Mouse (Mus musculus) gastrocnemius, adult 18-20 months (tissue): ENCODE measurements at regions not wholly inside any gene's neighbourhood (a gene's known extent, or its start where the extent isn't known, plus 50 kb on each side); places are given as distances from the start of the nearest gene placed in this dataset.

ENCODE experiments used
- DNase-seq: peaks from one replicate; pipeline ENCODE4 v3.0.0; 2021; ENCODE audit warnings: low spot score

DNA sequence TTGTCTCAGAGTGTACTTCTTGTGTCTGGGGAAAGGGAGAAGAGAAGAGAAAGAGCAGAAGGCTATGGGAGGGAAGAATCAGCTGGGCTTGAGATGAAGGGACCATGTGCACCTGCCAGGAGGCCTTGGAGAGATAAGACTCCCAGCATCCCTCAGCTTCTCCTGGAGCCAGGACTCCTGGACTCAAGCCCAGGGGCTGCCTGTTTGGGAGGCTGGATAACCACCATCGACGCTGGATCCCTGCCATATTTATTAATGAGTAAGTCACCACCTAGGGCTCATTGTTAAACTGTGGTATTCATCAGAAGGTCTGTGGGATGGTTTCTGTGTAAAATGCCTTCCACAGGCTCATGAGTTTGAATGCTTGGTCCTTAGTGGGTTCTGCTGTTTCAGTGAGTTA lies 240.7 kb downstream of the Rps15a start:
- no peak for DNase-seq

DNA sequence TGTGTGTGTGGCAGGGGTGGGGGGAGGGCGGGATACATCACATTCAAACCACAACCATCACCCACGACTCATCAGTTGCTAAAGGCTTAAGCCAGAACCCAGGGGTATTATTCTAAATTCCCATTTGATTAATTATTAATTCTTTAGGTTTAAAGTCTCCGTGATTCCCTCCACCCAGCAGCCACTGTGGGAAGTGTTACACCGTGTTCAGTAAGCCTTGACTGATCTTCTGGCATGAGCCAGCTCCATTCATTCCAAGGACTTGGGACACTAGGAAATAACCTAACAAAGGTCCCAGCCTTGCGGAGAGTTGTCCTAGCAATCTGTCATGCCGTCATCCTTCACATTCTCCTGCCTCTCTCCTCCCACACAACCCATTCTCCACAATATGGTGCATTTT lies 256.6 kb downstream of the Rps15a start:
- no peak for DNase-seq

GRCm38 (mm10) chr7:117855955-117856354 lies 260.0 kb downstream of the Rps15a start:
- no peak for DNase-seq

DNA sequence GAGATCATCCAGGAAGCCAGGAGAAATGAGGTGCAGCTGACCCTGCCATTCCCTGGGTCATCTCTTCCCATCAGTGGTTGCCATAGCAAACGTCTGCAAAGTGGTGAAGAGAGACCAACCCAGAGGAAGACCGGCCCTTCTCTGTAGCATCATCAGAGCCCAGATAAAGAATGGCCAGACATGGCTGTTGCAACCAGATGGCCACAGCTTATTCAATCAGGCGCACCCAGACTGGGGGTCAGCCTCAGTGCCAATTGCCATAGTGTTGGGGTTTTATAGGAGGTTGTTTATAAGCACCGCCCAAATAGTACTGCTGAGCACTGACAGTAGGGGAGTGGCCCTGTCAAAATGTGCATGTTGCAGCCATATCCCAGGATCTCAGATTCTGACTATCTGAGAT lies 262.3 kb downstream of the Rps15a start:
- no peak for DNase-seq

DNA sequence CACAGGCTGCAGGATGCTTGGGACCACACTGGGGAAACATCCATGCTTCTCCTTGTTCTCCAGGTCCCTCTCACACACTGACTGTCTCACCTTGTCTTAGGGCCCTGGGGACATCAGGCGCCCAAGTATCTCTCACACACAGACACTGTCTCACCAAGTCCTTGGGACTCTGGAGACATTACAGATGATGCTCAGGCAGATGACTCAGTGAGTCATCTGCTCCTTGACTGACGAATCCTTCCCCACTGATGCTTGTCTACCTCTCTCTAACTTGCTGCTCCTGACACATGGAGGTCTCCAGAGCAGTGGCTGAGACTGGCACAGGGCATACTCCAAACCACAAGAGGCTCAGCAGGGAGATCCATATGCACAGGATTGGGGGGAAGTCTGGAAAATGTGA lies 263.1 kb downstream of the Rps15a start:
- DNase-seq, result no peak

DNA sequence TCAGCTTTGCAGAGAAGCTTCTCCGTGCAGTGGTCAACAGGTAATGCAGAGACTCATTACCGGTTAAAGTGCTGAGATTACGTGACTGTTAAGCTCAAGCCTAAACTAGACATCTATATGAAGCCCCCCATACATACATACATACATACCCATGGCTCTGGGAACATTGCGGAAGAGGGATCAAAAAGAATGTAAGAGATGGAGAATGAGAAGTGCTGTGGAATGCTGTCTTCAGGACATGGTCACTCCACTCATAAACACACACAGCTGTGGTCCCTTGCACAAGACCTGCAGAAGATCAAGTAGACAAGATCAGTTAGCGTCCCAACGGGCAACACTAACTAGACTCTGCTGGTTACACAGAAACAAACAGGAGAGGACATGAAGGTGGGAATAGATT lies 265.2 kb downstream of the Rps15a start:
- no peak for DNase-seq

DNA sequence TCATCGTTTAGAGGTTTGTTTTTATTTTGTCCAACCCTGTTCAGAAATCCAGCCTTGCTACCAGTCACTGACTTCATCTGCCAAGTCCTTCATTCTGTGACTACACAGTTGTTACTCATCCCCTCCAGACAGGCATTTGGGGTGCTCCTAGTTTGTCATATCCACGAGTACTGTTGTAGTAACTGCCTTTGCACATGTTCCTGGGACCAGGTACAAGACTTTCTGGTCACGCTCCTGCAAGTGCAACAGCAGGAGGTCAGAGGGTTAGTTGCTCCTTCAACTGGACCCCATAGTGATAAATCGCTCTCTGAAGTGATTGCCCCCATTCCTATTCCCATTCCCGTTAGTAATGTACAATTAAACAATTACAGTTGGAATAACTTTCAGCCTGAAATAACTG lies 269.9 kb downstream of the Rps15a start:
- no peak for DNase-seq

GRCm38 (mm10) chr7:117842780-117843179 lies 273.2 kb downstream of the Rps15a start:
- no peak for DNase-seq

GRCm38 (mm10) chr7:117795035-117795434 lies 321.0 kb downstream of the Rps15a start:
- DNase-seq, result no peak

GRCm38 (mm10) chr7:117793991-117794390 lies 322.0 kb downstream of the Rps15a start:
- DNase-seq, result no peak

- DNase-seq, result no peak
Measured at GRCm38 (mm10) chr7:117792456-117792855, 323.5 kb downstream of the Rps15a start.

DNA sequence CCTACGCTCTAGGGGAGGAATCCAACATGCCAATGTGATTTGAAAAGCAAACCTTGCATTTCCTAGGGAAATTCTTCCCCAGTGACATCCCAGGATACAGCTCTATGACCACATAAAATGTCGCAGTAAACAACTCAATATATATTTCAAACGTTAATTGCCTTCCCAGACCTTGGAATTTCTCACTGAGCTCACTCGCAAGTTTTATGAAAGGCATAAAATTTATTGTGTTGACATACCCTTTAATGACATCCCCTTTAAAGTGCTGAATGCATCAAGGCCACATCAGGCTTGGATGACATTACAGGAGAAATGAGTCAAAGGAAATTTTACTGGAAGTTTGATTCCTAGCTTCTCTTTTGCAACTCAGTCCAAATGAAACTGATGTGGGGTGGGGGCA lies 337.0 kb downstream of the Rps15a start:
- DNase-seq, result no peak

DNA sequence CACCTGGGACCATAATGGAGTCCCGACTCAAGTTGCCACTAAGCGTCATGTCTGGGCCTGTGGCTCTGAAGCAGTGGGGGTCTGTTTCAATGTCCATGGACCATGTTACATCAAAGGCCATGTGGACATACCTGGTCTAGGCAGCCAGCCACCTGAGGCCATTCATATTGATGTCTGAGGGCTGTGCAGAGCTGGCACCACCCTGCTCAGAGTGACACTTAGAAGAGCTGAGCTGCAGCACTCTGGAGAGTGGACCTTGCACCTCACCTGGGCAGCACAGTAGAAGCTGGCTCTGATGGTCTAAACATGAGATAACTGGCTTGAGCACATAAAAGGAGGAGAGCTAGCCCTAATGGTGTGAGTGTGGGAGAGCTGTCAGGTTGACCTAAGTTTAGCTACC lies 338.1 kb downstream of the Rps15a start:
- DNase-seq, result no peak

DNA sequence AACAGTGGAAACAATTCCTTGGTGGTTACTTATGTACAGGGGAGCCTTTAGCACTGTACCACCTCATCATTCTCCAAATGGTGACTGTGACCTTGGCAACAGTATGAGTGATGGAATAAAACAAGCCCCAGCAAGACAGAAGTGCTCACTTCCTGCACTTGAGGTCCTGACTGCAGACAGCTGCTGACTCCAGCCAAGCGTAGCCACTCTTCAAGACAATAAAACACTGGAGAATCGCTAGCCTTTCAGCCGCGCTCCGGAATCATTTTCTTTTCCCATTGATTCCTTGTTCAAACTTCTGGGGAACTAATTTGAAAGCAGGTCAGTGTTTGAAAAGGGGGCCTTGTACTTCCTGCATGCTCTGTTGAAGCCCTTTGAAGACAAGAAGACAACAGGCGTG lies 344.2 kb downstream of the Rps15a start:
- DNase-seq, result no peak

DNA sequence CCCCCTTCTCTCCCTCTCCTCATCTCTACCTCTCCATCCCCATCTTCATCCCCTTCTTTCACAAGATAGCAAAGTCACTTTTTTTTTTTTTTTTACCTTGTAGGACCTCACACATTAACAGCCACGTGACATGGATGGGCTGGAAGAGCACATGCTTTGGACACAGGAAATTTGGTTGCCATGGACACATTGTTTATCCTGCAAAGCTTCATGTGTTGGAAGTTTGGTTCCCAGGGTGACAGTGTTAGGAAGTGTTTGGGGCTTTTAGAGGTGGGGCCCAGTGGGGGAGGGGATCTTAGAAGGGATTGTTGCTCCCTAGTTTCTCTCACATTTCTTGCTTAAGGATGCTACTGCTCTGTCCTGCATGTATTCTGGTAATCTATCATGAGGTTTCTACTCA lies 356.5 kb downstream of the Rps15a start:
- DNase-seq, result no peak

DNA sequence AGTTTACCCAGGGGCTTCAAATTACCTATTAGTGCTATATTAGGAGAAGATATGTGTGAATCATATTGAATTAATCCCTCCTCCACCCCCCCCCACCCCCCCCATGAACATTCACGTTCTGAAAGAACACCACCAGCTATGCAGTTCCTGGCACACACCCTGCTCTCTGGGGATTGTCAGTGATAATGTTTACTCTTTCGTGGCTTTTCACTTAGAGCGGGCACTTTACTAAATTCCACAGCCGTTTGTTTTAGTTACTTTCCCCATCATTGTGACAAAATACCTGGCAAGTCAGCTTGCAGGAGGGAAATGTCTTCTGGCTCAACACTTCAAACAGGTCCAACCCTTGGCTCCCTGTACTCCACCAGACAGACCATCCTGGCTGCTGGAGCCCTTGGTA lies 359.0 kb downstream of the Rps15a start:
- no peak for DNase-seq

DNA sequence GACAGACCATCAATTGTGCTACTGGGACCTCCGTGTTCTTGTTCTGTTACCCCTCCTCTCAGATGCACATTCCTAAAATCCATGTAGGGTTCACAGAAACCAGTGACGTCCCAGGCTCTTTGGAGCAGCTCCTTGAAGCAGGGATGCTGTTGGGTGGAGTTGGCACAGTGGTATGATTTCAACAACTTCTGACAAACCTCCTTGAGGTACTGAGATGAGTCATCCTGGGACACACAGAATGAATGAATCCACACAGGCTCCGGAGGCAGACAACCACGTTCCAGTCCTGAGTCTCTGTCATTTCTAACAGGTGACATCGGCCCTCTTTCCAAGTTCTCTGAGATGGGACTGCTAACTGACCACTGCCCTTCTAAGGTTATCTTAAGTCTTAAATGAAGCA lies 360.2 kb downstream of the Rps15a start:
- no peak for DNase-seq

DNA sequence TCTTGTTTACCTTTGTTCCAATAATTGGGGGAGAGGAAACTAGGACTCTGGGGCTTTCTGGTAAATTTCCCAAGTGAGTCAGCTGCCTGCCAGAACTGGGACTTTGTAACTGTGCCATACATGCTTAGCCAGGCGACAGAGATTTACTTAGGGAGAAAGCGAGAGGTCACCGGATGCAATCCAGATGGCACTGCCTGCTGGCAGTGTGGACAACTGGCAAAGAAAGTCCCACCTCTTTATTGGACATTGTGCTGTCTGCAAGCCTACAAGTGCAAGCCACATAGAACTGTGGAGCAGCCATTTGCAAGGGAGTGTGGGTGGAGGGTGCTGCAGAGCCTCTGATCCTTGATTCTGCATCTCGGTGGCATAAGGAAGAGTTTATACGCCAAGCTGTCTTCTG lies 362.7 kb downstream of the Rps15a start:
- no peak for DNase-seq

- no peak for DNase-seq
Measured at GRCm38 (mm10) chr7:117752302-117753185, 363.4 kb downstream of the Rps15a start.

DNA sequence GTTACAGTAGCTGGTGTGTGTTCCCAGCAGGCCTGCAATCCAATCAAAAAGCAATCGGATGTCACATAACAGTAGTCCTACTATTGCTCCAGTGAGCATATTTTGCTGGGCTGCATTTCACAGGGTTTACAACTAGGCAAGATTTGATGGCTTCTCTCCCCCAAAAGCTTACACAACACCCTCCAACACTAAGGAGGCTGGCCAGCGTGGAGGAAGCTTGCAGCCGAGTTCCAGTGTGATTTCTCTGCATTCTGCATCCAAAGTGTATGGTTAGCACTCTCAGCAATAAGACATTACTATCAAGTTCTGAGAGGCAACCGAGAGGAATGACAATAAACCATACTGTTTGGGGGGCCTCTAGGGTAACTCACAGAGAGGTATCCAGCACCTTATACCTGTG lies 367.2 kb downstream of the Xylt1 start:
- DNase-seq, result no peak

DNA sequence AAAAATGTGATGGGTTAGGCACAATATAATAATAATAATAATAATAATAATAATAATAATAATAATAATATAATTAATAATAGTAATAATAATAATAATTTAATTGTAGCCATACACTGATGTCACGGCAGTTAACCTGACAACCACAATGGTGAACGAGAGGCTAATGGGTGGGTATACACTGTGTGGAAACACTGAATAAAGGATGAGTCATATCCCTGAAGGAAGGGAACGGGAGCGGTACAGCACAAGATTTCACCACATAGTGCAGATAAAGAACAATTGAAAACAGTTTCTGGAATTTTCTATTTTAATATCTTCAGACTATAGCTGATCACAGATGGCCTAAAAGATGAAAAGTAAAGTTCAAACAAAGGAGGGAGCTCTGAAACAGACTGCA lies 365.6 kb downstream of the Xylt1 start:
- no peak for DNase-seq

GRCm38 (mm10) chr7:117739706-117740105 lies 358.9 kb downstream of the Xylt1 start:
- DNase-seq, result no peak

- DNase-seq, result no peak
Measured at GRCm38 (mm10) chr7:117735699-117736020, 354.9 kb downstream of the Xylt1 start.
